Mouse (Mus musculus): ENCODE results near the gene Itgb1.

Itgb1 gene

GRCm38 (mm10) chr8:128684609-128685506, 596 bp upstream of the Itgb1 start:
- DNase-seq, result peak in 1 of 2 experiments; percentile 58

GRCm38 (mm10) chr8:128686429-128686990, 1.1 kb downstream of the Itgb1 start:
- DNase-seq, result no peak

GRCm38 (mm10) chr8:128688679-128689078, 3.2 kb downstream of the Itgb1 start:
- no peak for DNase-seq

DNA sequence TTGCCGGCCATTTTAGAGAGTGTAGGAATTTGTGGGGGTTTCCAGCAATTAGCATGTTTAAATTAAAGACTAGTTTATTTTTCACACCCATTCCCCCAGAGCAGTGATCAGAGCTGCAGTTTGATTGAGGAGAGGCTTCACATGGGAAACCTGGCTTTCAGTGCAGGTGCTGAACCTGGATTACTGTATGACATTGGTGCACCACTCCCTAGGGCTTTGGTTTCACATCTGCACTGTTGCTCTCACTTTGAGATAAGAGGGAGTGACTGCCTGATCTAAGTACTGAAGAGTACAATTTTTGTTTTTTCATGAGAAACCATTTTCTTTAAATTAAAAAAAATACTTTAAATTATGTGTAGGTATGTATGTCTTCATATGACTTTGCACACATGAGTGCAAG, 4.6 kb downstream of the Itgb1 start:
- no peak for DNase-seq

DNA sequence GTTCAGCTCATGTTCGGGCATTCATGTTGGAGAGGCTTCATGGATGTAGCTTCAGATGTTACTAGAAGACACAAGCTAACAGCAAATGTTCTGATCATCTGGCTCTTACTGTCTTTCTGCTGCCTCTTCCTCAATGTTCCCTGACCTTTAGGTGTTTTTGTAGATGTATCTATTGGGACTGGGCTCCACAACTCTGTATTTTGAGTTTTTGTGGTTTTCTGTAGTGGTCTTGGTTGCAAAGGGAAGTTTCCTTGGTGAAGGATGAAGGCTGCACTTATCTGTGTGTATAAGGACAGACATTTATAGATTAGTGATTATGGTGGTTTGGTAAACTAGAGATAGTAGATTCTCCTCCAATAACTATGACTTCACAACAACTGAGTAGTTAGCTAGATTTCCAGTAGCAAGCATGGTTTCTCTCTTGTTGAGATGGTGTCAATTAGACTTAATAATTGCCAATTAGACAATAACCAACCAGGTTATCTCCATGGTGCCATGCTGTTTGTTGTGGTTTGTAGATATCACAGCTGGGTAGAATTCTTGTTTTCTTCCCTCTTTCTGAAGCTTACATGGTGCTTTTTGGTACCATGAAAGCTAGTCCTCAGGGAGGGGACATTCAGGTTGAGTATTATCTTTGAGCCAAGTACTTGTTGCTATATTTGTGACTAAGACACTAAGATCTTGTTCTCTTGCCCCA, 11.4 kb downstream of the Itgb1 start:
- no peak for DNase-seq

- no peak for DNase-seq
These were observed 12.5 kb downstream of the Itgb1 start for GRCm38 (mm10) chr8:128697945-128698344.

DNA sequence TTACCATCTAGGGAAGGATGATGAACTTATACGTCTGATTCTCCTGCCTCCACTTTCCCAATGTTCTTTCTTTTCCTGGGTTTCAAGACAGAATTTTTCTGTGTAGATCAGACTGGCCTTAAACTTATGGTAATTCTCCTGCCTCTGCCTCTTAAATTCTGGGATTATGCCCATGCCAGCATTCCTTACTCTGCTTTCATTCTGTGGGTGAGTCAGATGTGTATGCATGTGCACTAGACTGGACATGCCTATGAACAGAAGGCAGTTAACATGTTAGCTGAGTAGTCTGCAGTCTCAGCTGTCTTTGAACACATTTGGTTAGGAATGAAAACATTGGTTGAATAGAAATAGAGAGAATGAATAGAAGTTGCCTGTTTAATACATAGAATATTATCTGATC, 18.9 kb downstream of the Itgb1 start:
- no peak for DNase-seq

GRCm38 (mm10) chr8:128704836-128705235, 19.4 kb downstream of the Itgb1 start:
- no peak for DNase-seq

DNA sequence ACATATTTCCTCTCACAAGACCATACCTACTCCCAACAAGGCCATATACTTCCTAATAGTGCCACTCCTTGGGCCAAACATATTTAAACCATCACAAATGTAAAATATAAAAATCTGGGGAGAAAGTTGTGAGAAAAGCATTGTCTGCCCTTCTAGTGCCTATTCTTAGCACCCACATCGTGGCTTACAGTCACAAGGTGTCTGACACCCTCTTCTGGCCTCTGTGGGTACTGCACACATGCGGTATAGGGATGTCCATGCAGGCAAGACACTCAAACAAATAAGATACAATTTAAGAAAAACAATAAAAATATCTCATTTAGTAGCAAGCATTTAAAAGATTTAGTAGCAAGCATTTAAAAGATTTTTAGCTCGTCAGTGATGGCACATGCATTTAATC, 23.8 kb downstream of the Itgb1 start:
- DNase-seq, result peak; percentile 66 to 84

- DNase-seq, result no peak
These were observed 30.7 kb downstream of the Itgb1 start for GRCm38 (mm10) chr8:128716184-128716583.

- peak in 1 of 2 experiments; percentile 28 for DNase-seq
These were observed 39.4 kb downstream of the Itgb1 start for GRCm38 (mm10) chr8:128724819-128725218.

DNA sequence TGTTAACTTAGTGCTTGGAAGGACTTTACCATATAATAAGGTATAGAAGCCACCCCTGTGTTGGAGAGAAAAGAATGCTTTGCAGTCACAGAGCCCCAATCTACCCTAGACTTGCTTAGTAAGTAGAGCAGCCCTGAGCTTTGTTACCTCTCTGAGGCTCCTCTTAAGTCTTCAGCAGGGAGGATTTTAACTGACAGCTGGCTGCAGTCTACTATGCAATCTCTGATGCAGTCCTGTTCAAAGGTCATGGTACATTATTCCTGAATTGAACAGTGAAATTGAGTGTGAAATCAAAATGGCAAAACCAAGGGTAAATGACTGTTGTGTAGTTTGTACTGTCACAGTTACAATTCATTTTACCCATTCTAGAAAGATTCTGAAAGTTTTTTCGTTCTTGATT, 41.8 kb downstream of the Itgb1 start:
- no peak for DNase-seq

DNA sequence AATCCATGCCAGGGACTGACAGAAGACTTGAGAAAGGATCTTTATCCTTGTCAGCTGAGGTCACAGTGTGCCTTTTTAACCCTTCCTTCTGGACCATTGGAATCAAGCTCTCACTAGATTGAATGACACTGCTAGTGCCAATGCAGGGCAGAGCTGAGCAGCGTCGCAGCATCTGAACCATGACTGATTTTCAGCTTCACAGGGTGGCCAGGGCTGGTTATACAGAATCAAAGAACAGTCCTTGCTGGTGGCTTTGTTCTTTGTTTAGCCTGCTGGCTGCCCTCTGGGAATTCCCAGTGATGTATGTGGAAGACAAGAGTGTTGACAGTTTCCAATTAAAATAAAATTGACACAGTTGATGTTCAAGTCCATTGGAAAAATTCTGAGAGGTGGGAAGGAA, 46.8 kb downstream of the Itgb1 start:
- no peak for DNase-seq

DNA sequence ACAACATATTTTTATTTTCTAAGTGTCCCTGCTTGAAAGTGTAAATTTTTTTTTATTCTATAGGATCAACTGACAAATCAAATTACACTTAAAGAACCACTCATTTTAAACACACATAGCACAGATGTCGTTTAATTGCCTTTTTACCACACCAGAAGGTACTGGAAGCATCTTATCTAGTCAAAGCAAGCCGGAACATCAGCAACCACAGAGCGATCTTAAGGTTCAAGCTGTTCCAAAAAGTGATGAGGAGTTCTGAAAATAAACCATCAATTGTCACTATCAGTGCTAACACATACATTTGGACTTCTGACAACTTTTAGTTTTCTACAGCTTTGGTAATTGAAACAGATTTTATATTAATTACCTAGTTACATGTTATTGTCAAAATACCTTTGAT, 48.7 kb downstream of the Itgb1 start:
- no peak for DNase-seq

- DNase-seq, result no peak
These were observed 50.2 kb downstream of the Itgb1 start for GRCm38 (mm10) chr8:128735692-128736091.

All from cerebellum, postnatal 25 days (tissue).